Mouse (Mus musculus) CH12F3 (cell line): ENCODE measurements around the gene 1810009A15Rik.

Source experiments
- in situ Hi-C: fragments of 300-500 bp; cut with MboI; formaldehyde crosslinking; loops from 2 replicates; pipeline ENCODE4 v1.14.3; 2020; ENCODE audit warnings: low sequenced_read_pairs

The 1810009A15Rik gene

DNA sequence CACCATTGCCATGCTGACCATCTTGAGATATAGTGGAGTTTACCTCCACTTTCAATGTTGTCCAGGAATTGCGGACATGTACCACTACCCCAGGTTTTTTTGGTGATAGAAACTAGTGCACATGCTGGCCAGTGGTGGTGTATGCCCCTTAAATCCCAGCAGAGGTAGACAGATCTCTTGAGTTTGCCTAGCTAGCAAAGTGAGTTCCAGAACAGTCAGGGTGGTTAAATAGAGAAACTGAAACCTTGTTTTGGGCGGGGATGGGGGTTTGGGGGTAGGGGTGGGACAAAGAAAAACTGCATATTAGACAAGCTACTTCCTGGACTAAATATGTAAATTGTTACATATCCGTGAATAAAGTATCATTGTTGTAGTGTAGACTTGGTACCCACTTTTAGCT is 30.3 kb downstream of the 1810009A15Rik start:
- in situ Hi-C loops = no loop called here

DNA sequence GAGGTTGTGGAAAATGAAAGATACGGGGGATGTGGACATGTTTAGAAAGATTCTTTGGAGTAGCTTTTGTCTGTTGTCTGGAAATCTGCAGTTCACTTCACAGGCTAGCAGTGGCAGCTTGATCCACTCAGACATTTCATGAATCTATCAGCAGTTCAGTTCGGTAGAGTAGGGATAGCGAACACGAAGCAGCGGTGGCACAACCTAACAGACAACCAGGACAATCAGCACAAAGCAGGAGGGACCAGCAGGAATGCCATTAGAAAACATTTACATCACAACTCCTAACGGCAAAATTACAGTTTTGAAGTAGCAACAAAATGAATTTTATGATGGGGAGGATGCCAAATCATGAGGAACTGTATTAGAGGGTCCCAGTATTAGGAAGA is 31.0 kb downstream of the 1810009A15Rik start:
- in situ Hi-C loops = no loop called here

DNA sequence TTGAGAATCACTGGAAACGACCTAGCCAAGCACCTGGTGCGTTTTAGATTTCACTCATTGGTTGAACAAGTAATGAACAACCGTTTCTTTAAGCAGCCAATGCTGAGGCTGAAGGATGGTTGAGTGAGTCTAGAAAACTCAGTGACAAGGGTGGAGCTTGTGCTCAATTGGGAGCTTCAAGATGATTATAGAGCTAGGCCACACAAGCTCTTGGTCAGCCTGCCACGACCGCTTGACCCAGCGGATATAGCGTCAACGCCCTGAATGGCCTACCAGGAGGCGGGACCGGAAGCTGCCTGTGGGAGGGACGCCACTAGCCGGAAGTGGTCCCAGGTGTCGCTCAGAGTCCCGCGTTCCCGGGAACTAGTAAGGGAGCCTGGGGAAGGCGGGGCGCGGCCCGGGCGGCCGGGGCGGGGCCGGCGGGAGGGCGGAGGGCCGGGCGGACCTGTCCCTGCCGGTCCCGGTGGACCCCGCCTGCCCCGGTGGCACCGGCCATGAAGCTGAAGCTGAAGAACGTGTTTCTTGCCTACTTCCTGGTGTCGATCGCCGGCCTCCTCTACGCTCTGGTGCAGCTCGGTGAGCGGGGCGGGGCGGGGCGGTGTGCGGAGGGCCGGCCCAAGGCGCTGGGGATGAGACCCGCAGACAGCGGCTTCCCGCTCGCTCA is 31.6 kb downstream of the 1810009A15Rik start, which contains the start of gene B3gat3:
Gene B3gat3, plus strand, starts transcription at position 302 of the 664 bp plus-strand sequence.
- in situ Hi-C loops = no loop called here

DNA sequence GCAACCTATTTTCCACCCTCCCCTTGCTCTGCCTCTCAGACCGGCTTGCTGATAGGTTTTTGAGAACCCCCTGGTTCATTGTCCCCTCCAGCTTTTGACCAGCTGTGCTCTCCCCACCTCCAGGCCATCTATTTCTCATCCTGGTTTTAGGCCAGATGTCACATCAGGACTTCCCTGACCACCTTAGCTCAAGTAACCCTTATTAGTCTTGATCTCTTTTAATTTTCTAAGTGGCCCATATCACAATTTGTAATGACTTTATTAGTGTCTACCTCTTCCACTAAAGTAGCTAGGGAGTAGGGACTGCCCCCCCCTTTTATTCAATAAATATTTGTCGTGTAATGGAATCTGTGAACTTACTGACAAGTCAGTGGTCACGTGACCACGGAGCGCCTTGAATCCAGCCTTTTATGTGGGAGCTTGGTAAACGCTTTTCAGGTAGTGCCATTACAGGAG is 32.2 kb downstream of the 1810009A15Rik start:
- in situ Hi-C loops = no loop called here

DNA sequence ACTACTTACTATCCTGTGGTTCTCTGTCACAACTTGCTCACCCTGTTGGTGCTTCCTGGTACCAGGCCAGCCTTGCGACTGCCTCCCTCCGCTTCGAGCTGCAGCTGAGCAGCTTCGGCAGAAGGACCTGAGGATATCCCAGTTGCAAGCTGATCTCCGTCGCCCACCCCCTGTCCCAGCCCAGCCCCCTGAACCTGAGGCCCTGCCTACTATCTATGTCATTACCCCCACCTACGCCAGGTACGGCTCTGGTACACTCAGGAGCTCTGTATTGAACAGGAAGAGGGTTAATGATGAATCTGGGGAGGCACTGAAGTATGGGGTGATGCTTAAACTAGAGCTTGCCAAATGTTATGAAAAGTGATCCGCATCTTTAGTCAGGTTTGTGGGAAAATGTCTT is 33.1 kb downstream of the 1810009A15Rik start:
- in situ Hi-C loops = no loop called here

DNA sequence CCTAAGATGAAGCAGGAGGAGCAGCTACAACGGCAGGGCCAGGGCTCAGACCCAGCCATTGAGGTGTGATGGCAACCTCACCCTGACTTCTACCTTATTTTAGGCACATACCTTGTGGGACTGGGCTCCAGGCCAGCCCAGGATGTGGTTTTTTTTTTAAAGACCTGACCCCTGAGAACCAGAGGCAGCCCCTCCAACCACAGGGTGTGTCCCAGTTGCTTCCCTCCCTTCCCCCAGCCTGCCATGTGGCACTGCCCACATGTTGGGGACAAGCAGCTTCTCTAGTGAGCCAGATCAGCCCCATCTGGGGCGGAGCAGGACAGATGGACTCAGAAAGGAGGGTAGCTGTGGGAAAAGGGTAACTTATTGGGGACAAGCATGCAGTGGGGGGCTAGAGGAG is 38.1 kb downstream of the 1810009A15Rik start:
- in situ Hi-C loops = no loop called here

DNA sequence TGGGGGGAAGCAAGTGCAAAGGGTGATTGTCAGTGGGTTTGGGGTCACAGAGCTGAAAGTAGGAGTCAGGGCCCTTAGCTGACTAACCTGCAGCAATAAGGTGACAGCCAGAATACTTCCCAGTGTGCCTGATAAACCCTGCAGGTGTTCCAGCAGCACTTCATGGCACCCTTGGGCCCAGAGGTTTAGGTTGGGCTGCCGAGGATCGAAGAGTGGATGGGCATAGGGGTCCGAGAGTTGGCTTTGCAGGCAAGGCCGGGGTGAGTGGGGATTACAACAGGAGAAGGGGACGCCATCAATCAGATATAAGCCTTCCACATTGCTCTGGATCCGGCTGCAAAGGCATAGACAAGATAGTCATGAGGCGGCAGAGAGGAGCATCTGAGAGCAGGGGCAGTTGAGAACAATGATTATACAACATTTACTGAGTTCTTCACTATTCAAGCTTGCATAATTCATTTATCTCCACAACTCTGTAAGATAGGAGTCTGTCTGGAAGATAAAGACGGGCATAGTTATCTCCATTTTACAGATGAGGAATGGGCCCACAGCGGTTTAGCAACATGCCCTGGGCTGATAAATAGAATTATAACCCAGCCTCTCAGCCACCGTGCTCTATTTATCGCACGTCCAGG is 39.4 kb downstream of the 1810009A15Rik start:
- in situ Hi-C loops = no loop called here

DNA sequence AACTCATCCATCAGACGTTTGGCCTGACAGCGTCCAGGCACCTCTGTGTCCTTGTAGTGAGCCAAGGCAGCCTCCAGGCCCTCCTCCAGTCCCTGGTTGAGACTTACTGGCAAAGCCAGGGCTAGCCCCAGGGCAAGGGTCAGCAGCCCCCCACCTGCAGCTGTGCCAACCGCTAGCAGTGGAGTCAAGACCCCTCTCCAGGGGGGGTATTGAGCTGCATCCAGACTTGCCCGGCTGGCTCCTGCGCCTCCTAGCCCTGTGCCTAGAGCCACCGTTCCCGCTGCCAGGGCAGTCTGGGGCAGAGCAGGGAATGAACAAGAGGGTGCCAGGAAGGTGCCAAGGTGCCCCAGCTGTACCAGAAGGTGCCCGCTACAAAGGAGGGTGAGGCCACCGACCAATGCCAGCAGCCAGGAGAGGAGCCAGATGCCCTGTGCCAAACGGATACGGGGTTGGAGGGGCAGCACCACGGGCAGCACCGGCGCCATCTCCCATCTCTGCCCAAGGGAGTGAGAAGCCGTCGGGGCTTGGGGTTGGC is 40.1 kb downstream of the 1810009A15Rik start:
- in situ Hi-C loops = no loop called here

DNA sequence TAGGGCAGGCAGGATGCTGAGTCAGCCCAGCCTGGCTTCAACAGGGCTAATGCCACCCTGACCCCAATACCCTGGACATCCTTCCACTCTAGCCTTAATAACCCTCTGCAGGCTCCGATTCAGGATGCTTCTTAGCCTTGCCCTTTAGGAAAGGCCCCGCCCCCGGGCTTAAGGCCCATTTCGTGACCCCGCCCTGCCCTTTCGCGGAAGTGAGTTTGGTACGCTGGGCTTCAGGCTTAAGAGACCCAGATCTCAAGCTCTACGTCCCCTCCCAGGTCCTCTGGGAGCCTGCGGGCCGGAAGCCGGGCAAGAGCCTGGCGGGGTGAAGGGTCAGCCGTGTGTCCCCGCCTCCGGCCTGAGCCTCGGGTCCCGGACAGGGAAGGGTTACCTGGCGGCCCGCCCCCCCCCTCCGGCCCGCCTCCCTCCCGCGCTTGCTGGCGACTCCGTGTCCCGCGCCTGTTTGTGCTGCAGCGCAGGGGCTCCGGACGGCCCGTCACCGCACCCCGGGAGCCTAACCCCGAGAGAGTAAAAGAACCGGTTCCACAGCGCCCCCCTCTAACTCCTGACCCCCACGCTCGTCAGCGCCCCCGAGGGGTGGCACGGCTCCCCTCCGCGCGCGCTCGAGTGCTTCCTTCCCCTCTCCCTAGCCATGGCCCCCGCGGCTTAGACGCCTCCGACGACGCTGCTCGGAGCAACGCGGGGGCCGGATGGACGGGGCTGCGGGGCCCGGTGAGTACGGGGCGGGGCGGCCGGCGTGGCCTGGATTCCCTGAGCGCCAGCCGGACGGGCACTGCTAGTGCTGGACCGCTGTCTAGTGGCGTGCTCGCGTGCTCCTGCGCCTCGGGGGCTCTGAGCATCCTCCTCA is 40.8 kb downstream of the 1810009A15Rik start, which contains the start of the genes Rom1 and Eml3:
Gene Rom1, minus strand, starts transcription at position 133 of the 865 bp plus-strand sequence.
Gene Eml3, plus strand, starts transcription at position 329 of the 865 bp plus-strand sequence.
- in situ Hi-C loops = no loop called here

DNA sequence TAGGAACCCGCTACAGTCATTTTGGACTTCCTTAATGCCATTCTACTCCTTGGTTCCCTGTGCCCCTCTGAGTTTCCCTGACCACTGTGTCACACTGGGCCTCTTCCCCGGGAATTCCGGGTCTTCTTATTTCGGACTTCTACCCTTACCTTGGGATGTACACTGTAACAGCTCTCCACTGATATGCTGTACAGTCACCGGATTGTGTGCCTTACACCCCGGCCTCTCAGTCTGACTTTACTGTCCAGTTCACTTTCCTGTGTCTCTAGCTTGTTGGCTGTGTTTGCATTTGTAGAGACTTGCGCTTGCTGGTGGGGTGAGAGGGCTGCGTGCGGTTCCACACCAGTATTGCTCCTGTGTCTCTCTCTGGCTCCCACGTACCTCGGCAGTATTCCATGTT is 41.5 kb downstream of the 1810009A15Rik start:
- in situ Hi-C loops = no loop called here

DNA sequence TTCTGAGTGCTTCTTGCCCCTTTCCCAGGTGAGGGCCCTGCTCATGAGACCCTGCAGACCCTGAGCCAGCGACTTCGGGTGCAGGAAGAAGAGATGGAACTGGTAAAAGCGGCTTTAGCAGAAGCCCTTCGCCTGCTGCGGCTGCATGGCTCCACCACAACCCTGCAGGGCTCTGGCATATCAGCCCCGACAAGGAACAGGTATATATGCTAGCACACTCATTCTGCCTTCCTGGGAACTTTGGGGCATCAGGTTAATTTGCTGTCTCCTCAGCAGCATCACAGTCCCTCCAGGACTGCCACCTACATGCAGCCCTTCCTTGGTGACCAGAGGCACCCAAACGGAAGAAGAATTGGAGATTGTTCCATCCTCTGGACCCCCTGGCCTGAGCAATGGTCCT is 42.1 kb downstream of the 1810009A15Rik start:
- in situ Hi-C loops = no loop called here

DNA sequence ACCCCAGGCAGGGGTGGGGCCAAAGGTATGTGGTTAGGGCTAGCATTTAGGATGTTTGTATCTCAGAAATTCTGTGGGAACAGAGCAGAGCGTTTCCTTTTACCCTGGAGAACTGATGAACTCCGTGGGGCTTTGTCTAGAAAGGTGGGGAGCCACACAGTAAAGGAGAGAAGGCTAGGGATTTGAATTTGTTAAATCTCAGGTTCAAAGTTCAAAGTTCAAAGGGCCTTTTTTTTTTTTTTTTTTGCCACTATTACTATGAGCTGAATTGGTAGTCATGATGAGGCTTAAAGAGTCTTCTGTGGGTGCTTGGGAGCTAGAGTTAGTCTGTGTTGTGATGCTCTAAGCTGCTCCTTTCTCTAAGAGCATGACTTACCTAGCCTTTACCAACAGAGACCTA is 48.1 kb downstream of the 1810009A15Rik start:
- in situ Hi-C loops = no loop called here
